Mouse (Mus musculus) cerebellum, postnatal 4 days (tissue): ENCODE results near the gene Adgrl3.

Source experiments
- DNase-seq, 2 experiments: peaks; one replicate each; pipeline ENCODE4 v3.0.0; 2022; ENCODE audit warnings: low spot score in 2 of 2, mixed read lengths in 1 of 2

Adgrl3 gene

DNA sequence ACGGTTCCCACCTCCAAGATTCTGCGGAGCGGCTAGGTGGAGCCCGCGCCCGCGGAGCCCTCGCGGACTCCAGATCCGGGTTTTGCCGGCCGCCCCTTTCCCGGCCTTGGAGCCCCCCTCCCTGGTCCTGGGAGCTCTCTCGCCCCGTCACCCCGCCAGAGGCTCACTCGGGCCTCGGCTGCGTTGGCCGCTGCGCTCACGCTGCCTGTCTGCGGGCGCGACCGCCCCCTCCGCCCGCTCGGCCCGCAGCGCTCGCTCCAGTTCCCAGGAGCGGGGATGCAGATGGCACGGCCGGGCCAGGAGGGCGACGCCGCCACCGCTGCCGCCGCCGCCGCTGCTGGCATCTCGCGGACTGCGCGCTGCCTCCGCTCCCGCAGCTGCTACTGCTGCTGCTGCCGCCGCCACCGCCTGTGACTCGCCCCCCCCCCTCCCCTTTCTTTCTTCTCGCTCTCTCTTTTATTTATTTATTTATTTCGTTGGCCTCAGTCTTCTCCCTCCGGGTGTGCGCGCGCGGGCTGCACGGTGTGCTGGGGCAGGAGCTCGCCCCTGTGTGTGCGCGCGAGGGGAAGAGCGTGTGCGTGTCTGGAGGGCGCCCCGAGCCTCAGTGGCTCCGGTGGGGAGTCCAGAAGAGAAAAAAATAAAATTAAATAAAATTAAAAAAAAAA is at the start of gene Adgrl3:
Adgrl3 (plus strand) TSS at position 549 of the 665 bp plus-strand sequence.
- peak; percentile 70 to 88 for DNase-seq

GRCm38 (mm10) chr5:81019166-81019565 is 772 bp upstream of the Adgrl3 start:
- DNase-seq: no peak

- peak; percentile 39 to 73 for DNase-seq
Observed at GRCm38 (mm10) chr5:81020281-81021005, 505 bp downstream of the Adgrl3 start.

- no peak for DNase-seq
Observed at GRCm38 (mm10) chr5:81021006-81021320, 1.0 kb downstream of the Adgrl3 start.

DNA sequence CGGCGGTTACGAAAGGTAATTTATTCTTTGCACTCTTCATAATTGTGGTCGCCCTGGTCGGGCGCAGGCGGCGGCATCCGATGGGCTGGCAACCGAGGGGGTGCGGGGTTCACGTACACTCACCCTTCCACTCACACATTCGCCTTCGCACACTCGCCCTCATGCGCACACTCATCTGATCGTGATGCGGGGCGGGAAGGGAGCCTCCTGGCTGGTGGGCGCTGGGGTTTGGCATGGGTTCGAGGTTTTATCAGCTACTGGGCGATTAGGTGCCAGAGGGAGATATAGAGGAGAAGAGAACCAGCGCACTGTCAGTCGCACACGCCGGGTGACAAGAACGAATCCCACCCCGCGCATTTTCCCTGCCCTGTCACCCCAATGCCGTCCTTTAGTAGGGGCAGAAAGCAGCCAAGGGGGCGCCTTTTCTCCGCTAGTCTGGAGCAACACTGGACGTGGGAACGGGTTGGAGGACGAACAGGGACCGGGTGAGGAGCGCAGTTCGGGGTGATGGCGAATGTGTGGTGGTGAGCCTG is 1.5 kb downstream of the Adgrl3 start:
- peak; percentile 34 to 54 for DNase-seq

DNA sequence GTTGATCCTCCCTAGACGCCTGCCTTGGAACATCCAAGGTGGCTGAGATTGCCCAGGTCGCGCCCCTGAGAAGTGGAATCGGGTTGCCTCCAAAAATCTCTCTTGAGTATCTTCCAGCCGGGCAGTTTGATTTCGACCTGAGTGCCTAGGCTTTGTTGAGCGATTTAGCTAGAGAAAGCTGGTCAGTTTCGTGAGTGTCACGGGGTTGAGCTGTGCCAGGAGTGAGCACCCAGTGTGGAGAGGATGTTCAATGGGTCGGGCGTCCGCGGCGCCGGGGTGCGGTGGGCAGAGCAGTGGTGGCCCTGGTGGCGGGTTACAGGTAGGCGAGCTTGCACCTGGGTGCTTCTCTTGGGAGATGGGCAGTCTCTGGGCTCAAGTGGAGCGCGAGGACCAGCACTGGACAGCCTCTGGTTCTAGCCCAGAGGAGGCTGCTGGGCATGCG is 1.9 kb downstream of the Adgrl3 start:
- no peak for DNase-seq

GRCm38 (mm10) chr5:81022306-81023071 is 2.6 kb downstream of the Adgrl3 start:
- DNase-seq: peak; percentile 29 to 35

DNA sequence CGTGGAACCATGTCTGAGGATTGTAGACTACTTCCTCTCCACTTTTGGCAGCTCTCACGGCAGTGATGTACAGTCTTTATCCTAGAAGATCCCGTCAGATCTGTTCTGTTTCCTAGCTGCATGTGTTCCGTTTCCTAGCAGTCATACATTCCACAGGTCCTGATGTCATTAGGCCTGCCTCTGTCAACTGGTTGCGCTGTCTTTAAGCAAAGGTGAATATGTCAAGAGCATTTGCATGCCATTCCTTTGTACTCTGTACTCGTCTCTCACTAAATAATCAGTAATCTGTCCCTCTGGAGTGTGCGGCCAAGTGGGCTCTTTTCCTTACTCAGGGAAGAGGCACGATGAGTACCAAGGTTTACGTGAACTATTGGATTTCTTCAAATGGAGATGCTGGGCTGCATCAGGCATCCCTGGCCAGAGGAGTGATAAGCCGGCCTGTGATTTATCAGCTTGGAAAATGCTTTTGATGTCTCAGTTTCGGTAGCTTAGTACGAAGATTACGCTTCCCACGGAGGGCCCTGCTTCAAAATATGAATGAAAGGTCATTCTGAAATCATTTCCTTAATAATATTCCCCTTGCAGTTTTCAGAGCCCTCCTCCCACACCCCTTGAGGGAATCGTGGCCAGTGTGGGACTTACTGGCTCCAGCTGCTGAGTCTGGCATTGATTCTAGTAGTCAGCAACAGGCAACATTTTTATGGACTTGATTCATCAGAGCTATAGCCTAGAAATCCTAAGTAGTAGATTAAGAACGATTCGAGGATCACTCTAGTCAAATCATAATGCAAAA is 4.2 kb downstream of the Adgrl3 start:
- no peak for DNase-seq

GRCm38 (mm10) chr5:81028875-81029274 is 8.9 kb downstream of the Adgrl3 start:
- peak in 1 of 2 experiments; percentile 4 for DNase-seq

- no peak for DNase-seq
Observed at GRCm38 (mm10) chr5:81037091-81037490, 17.2 kb downstream of the Adgrl3 start.

DNA sequence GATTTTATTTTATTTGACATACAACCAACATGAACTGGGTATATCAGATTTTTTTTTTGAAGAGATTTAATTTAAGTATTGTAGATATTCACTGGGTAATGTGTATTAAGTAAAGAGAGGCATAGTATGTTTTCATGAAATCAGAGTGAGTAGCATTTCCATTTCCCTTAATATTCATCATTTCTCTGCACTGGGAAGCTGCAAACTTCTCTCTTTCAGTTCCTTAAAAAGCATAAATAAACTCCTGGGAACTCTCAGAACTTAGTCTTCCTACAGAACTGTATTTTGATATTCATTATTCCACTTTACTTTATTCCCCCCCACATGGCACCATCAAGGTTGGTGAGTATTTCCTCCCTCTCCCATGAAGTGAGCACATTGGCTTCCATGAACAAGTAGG is 23.9 kb downstream of the Adgrl3 start:
- no peak for DNase-seq

DNA sequence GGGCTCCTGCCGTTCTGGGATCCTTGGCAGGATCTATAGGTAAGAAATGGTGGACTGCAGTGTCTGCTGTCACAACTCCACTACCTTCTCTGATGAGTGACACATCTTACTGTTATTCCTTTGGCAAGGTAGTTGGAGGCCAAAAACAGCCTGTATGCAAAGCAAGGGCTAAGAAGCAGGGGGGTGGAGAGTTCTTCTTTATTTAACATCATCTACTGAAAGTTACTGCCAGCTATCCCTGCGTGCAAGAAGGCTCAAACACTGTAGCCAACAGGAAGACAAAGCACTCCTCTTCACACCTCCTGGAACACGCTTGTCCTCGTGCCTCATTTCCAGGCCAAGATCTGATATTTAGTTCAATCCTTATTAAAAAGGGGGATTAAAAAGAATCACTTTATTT is 26.2 kb downstream of the Adgrl3 start:
- no peak for DNase-seq

DNA sequence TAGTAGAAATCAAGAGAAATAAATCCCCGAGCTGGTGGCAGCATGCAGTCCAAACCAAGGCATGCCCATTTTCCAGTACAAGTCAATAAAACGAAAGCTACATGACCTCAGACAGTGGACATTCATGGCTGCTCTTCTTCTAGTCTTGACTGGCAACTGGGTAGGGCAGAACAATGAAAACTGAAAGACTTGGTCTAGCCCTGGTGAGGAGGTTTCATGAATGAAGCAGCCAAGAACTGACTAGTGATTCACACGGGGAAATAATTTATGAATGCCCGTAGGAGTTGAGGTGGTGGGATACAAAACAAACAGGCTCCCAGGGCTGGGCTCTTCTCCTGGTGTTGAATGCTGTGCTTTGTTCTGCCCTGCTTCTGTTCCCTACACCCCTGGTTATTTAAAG is 34.7 kb downstream of the Adgrl3 start:
- DNase-seq: no peak

GRCm38 (mm10) chr5:81055253-81055652 is 35.3 kb downstream of the Adgrl3 start:
- no peak for DNase-seq

- no peak for DNase-seq
Observed at GRCm38 (mm10) chr5:81058122-81058521, 38.2 kb downstream of the Adgrl3 start.

GRCm38 (mm10) chr5:81060950-81061349 is 41.0 kb downstream of the Adgrl3 start:
- no peak for DNase-seq

DNA sequence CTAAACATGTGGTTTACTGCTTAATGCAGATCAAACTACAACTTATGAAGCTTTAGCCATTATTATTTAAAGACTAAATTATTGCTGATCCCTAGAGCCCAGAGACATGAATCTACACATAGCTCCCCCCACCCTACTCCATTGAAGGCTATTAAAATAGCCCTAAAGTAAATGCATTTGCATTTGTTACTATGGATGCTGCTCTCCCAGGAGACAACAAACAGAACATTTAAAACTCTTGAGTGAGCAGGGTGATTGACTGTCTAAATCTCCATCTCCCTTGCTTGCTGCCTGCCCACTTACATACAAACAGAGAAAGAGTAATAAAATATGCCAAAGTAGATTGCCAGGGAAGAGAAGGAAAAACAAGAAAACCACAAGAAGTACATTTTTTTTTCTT is 41.4 kb downstream of the Adgrl3 start:
- no peak for DNase-seq

GRCm38 (mm10) chr5:81064026-81064425 is 44.1 kb downstream of the Adgrl3 start:
- no peak for DNase-seq

DNA sequence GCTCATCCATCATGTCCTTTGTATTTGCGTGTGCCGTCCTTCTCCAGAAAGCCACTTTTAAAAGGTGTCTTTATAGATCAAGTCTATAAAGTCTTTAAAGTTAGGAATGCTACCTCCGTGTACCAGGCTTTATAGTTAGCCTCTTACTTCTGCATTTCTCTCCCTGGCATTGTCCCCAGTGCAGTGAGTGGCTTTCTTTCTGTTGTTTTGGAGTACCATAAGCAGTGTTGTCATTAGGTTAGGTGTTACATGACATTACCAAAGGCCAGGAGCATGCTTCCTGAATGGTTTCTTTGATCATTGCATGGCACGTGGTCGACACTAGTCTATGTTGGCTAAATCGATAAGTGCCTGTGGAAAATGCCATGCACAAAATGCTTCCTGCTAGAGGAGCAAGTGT is 48.2 kb downstream of the Adgrl3 start:
- DNase-seq: no peak

DNA sequence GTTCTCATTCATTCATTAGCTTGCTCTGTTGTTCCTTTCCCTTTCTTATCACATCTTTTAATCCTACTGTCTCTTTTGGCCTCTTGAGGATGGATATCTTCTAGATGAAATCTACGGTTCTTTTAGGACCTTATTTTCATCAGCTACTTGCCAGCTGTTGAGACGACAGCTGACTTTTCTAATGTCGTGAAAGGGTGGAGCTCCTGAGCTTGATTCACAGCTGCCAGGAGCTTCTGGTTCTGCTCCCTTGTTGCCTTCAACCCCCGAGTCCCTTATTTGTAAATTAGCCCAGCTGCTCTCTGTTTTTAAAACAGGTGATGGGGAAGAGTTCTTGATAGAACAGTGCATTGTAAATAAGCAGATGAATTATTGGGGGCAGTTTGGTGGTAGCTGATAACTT is 48.9 kb downstream of the Adgrl3 start:
- no peak for DNase-seq

DNA sequence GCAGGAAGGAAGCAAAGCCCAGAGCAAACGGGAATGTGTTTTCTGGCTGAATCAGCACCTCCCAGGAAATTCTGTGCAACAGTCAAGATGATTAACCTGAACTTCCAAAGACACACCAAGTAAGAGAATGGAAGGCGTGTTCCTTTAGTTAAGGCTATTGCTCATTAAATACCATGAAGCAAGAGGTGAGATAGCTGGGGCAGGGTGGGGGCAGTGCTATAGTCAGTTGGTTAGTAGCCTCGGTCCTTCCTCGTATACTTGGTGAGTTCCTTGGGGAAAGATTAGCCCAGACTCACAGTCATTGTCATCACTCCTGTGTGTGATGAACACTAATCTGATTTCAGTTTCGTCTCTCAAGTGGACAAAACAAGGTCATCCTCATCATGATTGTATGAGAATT is 53.0 kb downstream of the Adgrl3 start:
- DNase-seq: no peak

GRCm38 (mm10) chr5:81073875-81074274 is 53.9 kb downstream of the Adgrl3 start:
- DNase-seq: no peak
